In genomic region chr12:84996501-84997398, GRCm38 (mm10) we compare ENCODE assay signal across 8 mouse cellular contexts. TPM values are rescaled to one million over a fixed set of nuclear protein-coding genes. Genes with fewer than 3 reads are reported as not detected.
DNase-seq lines count a peak whose midpoint lies in the region; ATAC-seq and TF ChIP-seq lines count a peak whose summit lies in the region.

No protein-coding gene starts in this region.

- no peak for TF ChIP-seq EP300 in stomach, postnatal 0 days (optimal IDR thresholded peaks at IDR 0.05)

- H3K27me3 ChIP-seq in forebrain, embryonic 10.5 days (ENCODE audit: poor library complexity, severe bottlenecking), result no peaks in the 10 kb centered on the region
- no peaks in the 10 kb centered on the region for H3K27me3 ChIP-seq in hindbrain, postnatal 0 days (ENCODE audit: insufficient read depth, low read length)
- H3K27me3 ChIP-seq in limb, embryonic 12.5 days, result no peaks in the 10 kb centered on the region
- no peaks in the 10 kb centered on the region for H3K27me3 ChIP-seq in midbrain, embryonic 14.5 days (ENCODE audit: control insufficient read depth, insufficient read depth, low read length)
- no peaks in the 10 kb centered on the region for H3K27me3 ChIP-seq in stomach, postnatal 0 days (ENCODE audit: control insufficient read depth, insufficient read depth, low read length)

- no peak for TF ChIP-seq CTCF in lung, adult 2 months (IDR thresholded peaks at IDR 0.05; ENCODE audit: insufficient read depth, low read length)
- TF ChIP-seq CTCF in hindbrain, postnatal 0 days (IDR thresholded peaks at IDR 0.05; ENCODE audit: low read depth), result no peak
- no peak for TF ChIP-seq CTCF in stomach, postnatal 0 days (IDR thresholded peaks at IDR 0.05; ENCODE audit: low read depth)

- DNase-seq in lung, adult 2 months, result peak; percentile 5
- no peak for DNase-seq in lung, postnatal 36 days
- peak; percentile 19 for DNase-seq in c-Kit-negative CD71-positive TER-119-positive erythroid progenitor cells, embryonic 14.5 days (ENCODE audit: low read depth, low spot score)
- DNase-seq in forebrain, embryonic 10.5 days (ENCODE audit: extremely low spot score, low spot score), result no peak
- peak; percentile 78 for DNase-seq in hindbrain, postnatal 0 days (ENCODE audit: low spot score)
- DNase-seq in midbrain, embryonic 14.5 days, result peak; percentile 68
- DNase-seq in stomach, postnatal 0 days (ENCODE audit: low spot score), result peak; percentile 50

- no peak for TF ChIP-seq POLR2A in lung, adult 2 months (IDR thresholded peaks at IDR 0.05; ENCODE audit: borderline replicate concordance, extremely low read depth, low read depth, low read length)

- H3K4me3 ChIP-seq in lung, adult 2 months (replicated peaks; ENCODE audit: extremely low read depth, low read depth, low read length), result peak overlapping the region; percentile 86
- peak overlapping the region; percentile 100 for H3K4me3 ChIP-seq in forebrain, embryonic 10.5 days
- peak overlapping the region; percentile 95 for H3K4me3 ChIP-seq in hindbrain, postnatal 0 days (ENCODE audit: low read length)
- H3K4me3 ChIP-seq in limb, embryonic 12.5 days (replicated peaks), result peak overlapping the region; percentile 94
- H3K4me3 ChIP-seq in midbrain, embryonic 14.5 days (replicated peaks; ENCODE audit: low read depth, low read length), result peak overlapping the region; percentile 99
- H3K4me3 ChIP-seq in stomach, postnatal 0 days (ENCODE audit: low read depth, low read length), result peak overlapping the region; percentile 89

- 2% methylated on average over 44 of the region's 44 CpGs for WGBS in lung, adult 2 months
- 1% methylated on average over 44 of the region's 44 CpGs for WGBS in forebrain, embryonic 10.5 days
- WGBS in hindbrain, postnatal 0 days, result under 1% methylated on average over 44 of the region's 44 CpGs
- WGBS in limb, embryonic 12.5 days, result under 1% methylated on average over 44 of the region's 44 CpGs
- WGBS in midbrain, embryonic 14.5 days, result under 1% methylated on average over 44 of the region's 44 CpGs
- under 1% methylated on average over 41 of the region's 44 CpGs for WGBS in stomach, postnatal 0 days

- H3K9ac ChIP-seq in hindbrain, postnatal 0 days (replicated peaks; ENCODE audit: low read length), result peak overlapping the region; percentile 99
- H3K9ac ChIP-seq in limb, embryonic 12.5 days (replicated peaks), result peak overlapping the region; percentile 98
- H3K9ac ChIP-seq in midbrain, embryonic 14.5 days (replicated peaks; ENCODE audit: low read length), result peak overlapping the region; percentile 98
- H3K9ac ChIP-seq in stomach, postnatal 0 days (ENCODE audit: low read length), result peak overlapping the region; percentile 94

- peak overlapping the region; percentile 87 for H3K4me2 ChIP-seq in hindbrain, postnatal 0 days (ENCODE audit: low read depth, low read length)
- peak overlapping the region; percentile 98 for H3K4me2 ChIP-seq in limb, embryonic 12.5 days
- peak overlapping the region; percentile 95 for H3K4me2 ChIP-seq in midbrain, embryonic 14.5 days (ENCODE audit: low read length)
- peak overlapping the region; percentile 90 for H3K4me2 ChIP-seq in stomach, postnatal 0 days (replicated peaks; ENCODE audit: low read depth)

- H3K4me1 ChIP-seq in lung, adult 2 months (ENCODE audit: control insufficient read depth, insufficient read depth, low read length), result peaks cover 14% of the 10 kb centered on the region
- peaks cover 25% of the 10 kb centered on the region for H3K4me1 ChIP-seq in forebrain, embryonic 10.5 days
- H3K4me1 ChIP-seq in hindbrain, postnatal 0 days (ENCODE audit: insufficient read depth, low read length), result peaks cover 17% of the 10 kb centered on the region
- peaks cover 21% of the 10 kb centered on the region for H3K4me1 ChIP-seq in limb, embryonic 12.5 days (replicated peaks)
- H3K4me1 ChIP-seq in midbrain, embryonic 14.5 days (ENCODE audit: control insufficient read depth, insufficient read depth, low read length), result peaks cover 22% of the 10 kb centered on the region
- no peaks in the 10 kb centered on the region; the same call in 1 of the 2 replicates for H3K4me1 ChIP-seq in stomach, postnatal 0 days (replicated peaks; ENCODE audit: control insufficient read depth, insufficient read depth)

- H3K36me3 ChIP-seq in forebrain, embryonic 10.5 days (replicated peaks), result peaks cover 37% of the 10 kb centered on the region
- 0 out of 2 replicates have a peak, but pooled peaks cover 4% of the 10 kb centered on the region for H3K36me3 ChIP-seq in hindbrain, postnatal 0 days (ENCODE audit: insufficient read depth, low read length)
- peaks cover 11% of the 10 kb centered on the region; the same call in 1 of the 2 replicates for H3K36me3 ChIP-seq in limb, embryonic 12.5 days
- H3K36me3 ChIP-seq in midbrain, embryonic 14.5 days (ENCODE audit: control insufficient read depth, insufficient read depth, low read length), result 0 out of 2 replicates have a peak, but pooled peaks cover 4% of the 10 kb centered on the region
- no peaks in the 10 kb centered on the region for H3K36me3 ChIP-seq in stomach, postnatal 0 days (ENCODE audit: control insufficient read depth, insufficient read depth, low read length)

- peak overlapping the region; percentile 97 for H3K27ac ChIP-seq in forebrain, embryonic 10.5 days
- peak overlapping the region; percentile 93 for H3K27ac ChIP-seq in hindbrain, postnatal 0 days
- peak overlapping the region; percentile 88 for H3K27ac ChIP-seq in limb, embryonic 12.5 days
- H3K27ac ChIP-seq in midbrain, embryonic 14.5 days (replicated peaks; ENCODE audit: low read depth, low read length), result peak overlapping the region; percentile 89
- H3K27ac ChIP-seq in stomach, postnatal 0 days (replicated peaks), result peak overlapping the region; percentile 86

- ATAC-seq in hindbrain, postnatal 0 days, result peak; percentile 60
- ATAC-seq in limb, embryonic 12.5 days (ENCODE audit: insufficient number of reproducible peaks, insufficient read depth, low FRiP score, low TSS enrichment, low read depth), result peak; percentile 70
- peak; percentile 73 for ATAC-seq in midbrain, embryonic 14.5 days (ENCODE audit: low FRiP score, low TSS enrichment)
- peak; percentile 6; the same call in 1 of the 2 replicates for ATAC-seq in stomach, postnatal 0 days (ENCODE audit: low FRiP score, low TSS enrichment)

- H3K9me3 ChIP-seq in forebrain, embryonic 10.5 days, result no peaks in the 10 kb centered on the region
- no peaks in the 10 kb centered on the region for H3K9me3 ChIP-seq in hindbrain, postnatal 0 days (ENCODE audit: low read length)
- no peaks in the 10 kb centered on the region for H3K9me3 ChIP-seq in limb, embryonic 12.5 days
- H3K9me3 ChIP-seq in midbrain, embryonic 14.5 days (ENCODE audit: control insufficient read depth, low read length), result no peaks in the 10 kb centered on the region; the same call in 1 of the 2 replicates
- no peaks in the 10 kb centered on the region for H3K9me3 ChIP-seq in stomach, postnatal 0 days (ENCODE audit: control insufficient read depth, low read length)

RNA-seq across cellular contexts. Expression of gene Ylpm1, which starts 0.6 kb away (rescaled TPM):
- 12.4 and 16.2 TPM in 2 replicates for polyA plus RNA-seq in lung, adult 2 months (2012; rRNA removed)
- 34.2 and 37.2 TPM in 2 replicates for polyA plus RNA-seq in forebrain, embryonic 10.5 days (2016; fragmentation: Nextera tagmentation; extraction: Ambion mirVana)
- total RNA-seq in hindbrain, postnatal 0 days (2014; rRNA removed), result 30.5 and 35.8 TPM in 2 replicates
- 23.5 and 24.4 TPM in 2 replicates for polyA plus RNA-seq in hindbrain, postnatal 0 days (2015; fragmentation: Nextera tagmentation; extraction: Ambion mirVana)
- 37.4 and 40.0 TPM in 2 replicates for polyA plus RNA-seq in limb, embryonic 12.5 days (2016; fragmentation: Nextera tagmentation; extraction: Ambion mirVana)
- 47.4 and 50.2 TPM in 2 replicates for polyA plus RNA-seq in midbrain, embryonic 14.5 days (2014; fragmentation: Nextera tagmentation; extraction: Ambion mirVana)
- polyA plus RNA-seq in stomach, postnatal 0 days (2015; fragmentation: Nextera tagmentation; extraction: Ambion mirVana), result 9.2 and 10.5 TPM in 2 replicates

RNA-seq across cellular contexts. Expression of gene Arel1, which starts 26.1 kb away (rescaled TPM):
- polyA plus RNA-seq in lung, adult 2 months (2012; rRNA removed), result 22.9 and 26.9 TPM in 2 replicates
- 18.5 and 18.7 TPM in 2 replicates for polyA plus RNA-seq in forebrain, embryonic 10.5 days (2016; fragmentation: Nextera tagmentation; extraction: Ambion mirVana)
- 83.7 and 86.6 TPM in 2 replicates for total RNA-seq in hindbrain, postnatal 0 days (2014; rRNA removed)
- polyA plus RNA-seq in hindbrain, postnatal 0 days (2015; fragmentation: Nextera tagmentation; extraction: Ambion mirVana), result 27.5 and 27.6 TPM in 2 replicates
- polyA plus RNA-seq in limb, embryonic 12.5 days (2016; fragmentation: Nextera tagmentation; extraction: Ambion mirVana), result 17.8 and 18.9 TPM in 2 replicates
- polyA plus RNA-seq in midbrain, embryonic 14.5 days (2014; fragmentation: Nextera tagmentation; extraction: Ambion mirVana), result 33.2 and 40.5 TPM in 2 replicates
- 4.8 and 5.0 TPM in 2 replicates for polyA plus RNA-seq in stomach, postnatal 0 days (2015; fragmentation: Nextera tagmentation; extraction: Ambion mirVana)

RNA-seq across cellular contexts. Expression of gene Fcf1, which starts 26.1 kb away (rescaled TPM):
- polyA plus RNA-seq in lung, adult 2 months (2012; rRNA removed), result 18.4 and 34.0 TPM in 2 replicates
- polyA plus RNA-seq in forebrain, embryonic 10.5 days (2016; fragmentation: Nextera tagmentation; extraction: Ambion mirVana), result 174 and 175 TPM in 2 replicates
- total RNA-seq in hindbrain, postnatal 0 days (2014; rRNA removed), result 24.9 and 31.3 TPM in 2 replicates
- polyA plus RNA-seq in hindbrain, postnatal 0 days (2015; fragmentation: Nextera tagmentation; extraction: Ambion mirVana), result 69.7 and 78.5 TPM in 2 replicates
- polyA plus RNA-seq in limb, embryonic 12.5 days (2016; fragmentation: Nextera tagmentation; extraction: Ambion mirVana), result 158 and 162 TPM in 2 replicates
- 95.9 and 105 TPM in 2 replicates for polyA plus RNA-seq in midbrain, embryonic 14.5 days (2014; fragmentation: Nextera tagmentation; extraction: Ambion mirVana)
- polyA plus RNA-seq in stomach, postnatal 0 days (2015; fragmentation: Nextera tagmentation; extraction: Ambion mirVana), result 95.3 and 99.2 TPM in 2 replicates

Comparison
In these comparisons a context has a peak if more than half of its experiments do, and no peak if none do; other contexts are left out.
1. DNase-seq: peak in lung, adult 2 months (single experiment), c-Kit-negative CD71-positive TER-119-positive erythroid progenitor cells, embryonic 14.5 days (single experiment), hindbrain, postnatal 0 days (single experiment), midbrain, embryonic 14.5 days (single experiment) and stomach, postnatal 0 days (single experiment); none in lung, postnatal 36 days (single experiment) and forebrain, embryonic 10.5 days (single experiment).
2. ATAC-seq: peak in every context shown above with its lines; median percentile 73 in midbrain, embryonic 14.5 days; 70 in limb, embryonic 12.5 days; 60 in hindbrain, postnatal 0 days; 6 in stomach, postnatal 0 days.
3. Peak in every context shown above with its lines, with median percentiles within 50 percentile points of each other: H3K4me3 ChIP-seq, H3K27ac ChIP-seq, H3K4me2 ChIP-seq and H3K9ac ChIP-seq.